Mouse (Mus musculus) forelimb bud, embryonic 11.5 days (tissue): Measurements from ENCODE around the gene Ano2.
A peak's percentile ranks its signal among the peaks of the same experiment; 100 is the strongest.

Source experiments
- DNase-seq: peaks from one replicate; pipeline ENCODE4 v3.0.0-alpha.2; 2012; ENCODE audit warnings: low read depth, low spot score

The Ano2 gene

GRCm38 (mm10) chr6:125894340-125894739, 204.1 kb downstream of the Ano2 start:
- DNase-seq = no peak

- no peak for DNase-seq
These were observed 224.2 kb downstream of the Ano2 start for GRCm38 (mm10) chr6:125914446-125914845.

- no peak for DNase-seq
These were observed 232.5 kb downstream of the Ano2 start for GRCm38 (mm10) chr6:125922746-125923145.

GRCm38 (mm10) chr6:125924979-125925378, 234.8 kb downstream of the Ano2 start:
- no peak for DNase-seq

GRCm38 (mm10) chr6:125925861-125926260, 235.6 kb downstream of the Ano2 start:
- DNase-seq = no peak

- no peak for DNase-seq
These were observed 241.7 kb downstream of the Ano2 start for GRCm38 (mm10) chr6:125931926-125932325.

GRCm38 (mm10) chr6:125954965-125955364, 264.7 kb downstream of the Ano2 start:
- peak; percentile 62 for DNase-seq

- DNase-seq = no peak
These were observed 283.3 kb downstream of the Ano2 start for GRCm38 (mm10) chr6:125973551-125973950.

GRCm38 (mm10) chr6:125975788-125976465, 285.7 kb downstream of the Ano2 start:
- DNase-seq = peak; percentile 41

- no peak for DNase-seq
These were observed 289.4 kb downstream of the Ano2 start for GRCm38 (mm10) chr6:125979601-125980000.

- DNase-seq = no peak
These were observed 293.8 kb downstream of the Ano2 start for GRCm38 (mm10) chr6:125984050-125984449.

GRCm38 (mm10) chr6:125992731-125993130, 302.5 kb downstream of the Ano2 start:
- no peak for DNase-seq

- peak; percentile 75 for DNase-seq
These were observed 311.6 kb downstream of the Ano2 start for GRCm38 (mm10) chr6:126001797-126002196.

GRCm38 (mm10) chr6:126003002-126003742, 313.0 kb downstream of the Ano2 start:
- peak; percentile 73 for DNase-seq

GRCm38 (mm10) chr6:126006647-126007046, 316.4 kb downstream of the Ano2 start:
- DNase-seq = no peak

- no peak for DNase-seq
These were observed 318.9 kb downstream of the Ano2 start for GRCm38 (mm10) chr6:126009083-126009482.

GRCm38 (mm10) chr6:126016991-126017390, 326.8 kb downstream of the Ano2 start:
- no peak for DNase-seq

- no peak for DNase-seq
These were observed 328.2 kb downstream of the Ano2 start for GRCm38 (mm10) chr6:126018411-126018810.

- DNase-seq = no peak
These were observed 343.6 kb downstream of the Ano2 start for GRCm38 (mm10) chr6:126033693-126034402.

GRCm38 (mm10) chr6:126034403-126034724, 344.1 kb downstream of the Ano2 start:
- no peak for DNase-seq

GRCm38 (mm10) chr6:126034728-126035127, 344.5 kb downstream of the Ano2 start:
- DNase-seq = no peak

- no peak for DNase-seq
These were observed 345.4 kb downstream of the Ano2 start for GRCm38 (mm10) chr6:126035621-126036020.

GRCm38 (mm10) chr6:126045931-126046330, 355.7 kb downstream of the Ano2 start:
- DNase-seq = peak; percentile 56
